Comparison of ENCODE assay signal across 17 mouse cellular contexts in genomic region chr19:25308763-25309162, GRCm38 (mm10).
DNase-seq lines count a peak whose midpoint lies in the region; ATAC-seq and TF ChIP-seq lines count a peak whose summit lies in the region.
"Had no signal": no experiment of that assay in that cellular context is flagged by ENCODE, and none has a peak within 500 bp of the region (broad histone marks: within the 10 kb centered on the region; RNA-seq: fewer than 3 reads in every experiment).

No protein-coding gene starts in this region.

- TF ChIP-seq POLR2A in kidney, adult 2 months (IDR thresholded peaks at IDR 0.05; ENCODE audit: low read depth, low read length) = no peak
- no peak for TF ChIP-seq POLR2A in ES-Bruce4 (IDR thresholded peaks at IDR 0.05; ENCODE audit: insufficient read depth, low read length)

- no peak for ATAC-seq in heart, embryonic 11.5 days (replicated peaks; ENCODE audit: insufficient number of reproducible peaks, low FRiP score, low TSS enrichment)
- no peak for ATAC-seq in kidney, embryonic 16.5 days (ENCODE audit: low FRiP score, low TSS enrichment)
- ATAC-seq in embryonic facial prominence, embryonic 14.5 days (ENCODE audit: low read depth) = no peak
- ATAC-seq: inflammation-experienced regulatory T-cells, adult 6 months had no signal

- TF ChIP-seq CTCF in kidney, adult 2 months (conservative IDR thresholded peaks at IDR 0.05; ENCODE audit: insufficient read depth, insufficient read length, low read depth, low read length) = no peak
- TF ChIP-seq CTCF in ES-Bruce4 (IDR thresholded peaks at IDR 0.05; ENCODE audit: low read depth, low read length) = no peak

- TF ChIP-seq EP300 in ES-Bruce4 (IDR thresholded peaks at IDR 0.05; ENCODE audit: insufficient read depth, low read depth, low read length) = no peak

- no peak overlapping the region for H3K4me3 ChIP-seq in heart, embryonic 11.5 days (ENCODE audit: low read depth, low read length)
- H3K4me3 ChIP-seq in kidney, embryonic 16.5 days (ENCODE audit: low read length) = no peak overlapping the region
- no peak overlapping the region for H3K4me3 ChIP-seq in kidney, adult 2 months (ENCODE audit: insufficient read depth, low read depth, low read length)
- H3K4me3 ChIP-seq in ES-Bruce4 (ENCODE audit: low read depth, low read length) = 0 out of 2 replicates have a peak overlapping the region, but pooled peaks have one; percentile 15
- no peak overlapping the region for H3K4me3 ChIP-seq in embryonic facial prominence, embryonic 14.5 days (ENCODE audit: low read depth, low read length)
- H3K4me3 ChIP-seq: erythroblast, embryonic 14.5 days; neural tube, embryonic 15.5 days had no signal

- no peaks in the 10 kb centered on the region for H3K36me3 ChIP-seq in heart, embryonic 11.5 days (ENCODE audit: control insufficient read depth, insufficient read depth, low read length)
- no peaks in the 10 kb centered on the region for H3K36me3 ChIP-seq in kidney, embryonic 16.5 days (ENCODE audit: insufficient read depth, low read length)
- H3K36me3 ChIP-seq in kidney, adult 2 months (ENCODE audit: control insufficient read depth, insufficient read depth, low read length) = no peaks in the 10 kb centered on the region
- no peaks in the 10 kb centered on the region for H3K36me3 ChIP-seq in ES-Bruce4 (ENCODE audit: control insufficient read depth, insufficient read depth, low read length, poor library complexity, severe bottlenecking)
- H3K36me3 ChIP-seq in embryonic facial prominence, embryonic 14.5 days (ENCODE audit: control insufficient read depth, insufficient read depth, low read length) = no peaks in the 10 kb centered on the region
- H3K36me3 ChIP-seq: neural tube, embryonic 15.5 days had no signal

- H3K27ac ChIP-seq in heart, embryonic 11.5 days (ENCODE audit: low read depth, low read length) = peak overlapping the region; percentile 76
- H3K27ac ChIP-seq in kidney, embryonic 16.5 days (ENCODE audit: low read length) = 0 out of 2 replicates have a peak overlapping the region, but pooled peaks have one; percentile 19
- no peak overlapping the region for H3K27ac ChIP-seq in kidney, adult 2 months (ENCODE audit: insufficient read depth, low read depth, low read length)
- no peak overlapping the region for H3K27ac ChIP-seq in ES-Bruce4 (ENCODE audit: insufficient read depth, low read length)
- no peak overlapping the region for H3K27ac ChIP-seq in embryonic facial prominence, embryonic 14.5 days (replicated peaks; ENCODE audit: low read depth, low read length)
- H3K27ac ChIP-seq: neural tube, embryonic 15.5 days; stomach, postnatal 0 days had no signal

- intact Hi-C loops in heart, postnatal 14 days (cut with DNase I) = no loop called here

- 10% methylated on average over 12 of the region's 12 CpGs for WGBS in heart, embryonic 11.5 days (ENCODE audit: insufficient replicate concordance)
- WGBS in kidney, embryonic 16.5 days = 39% methylated on average over 12 of the region's 12 CpGs
- WGBS in kidney, adult 2 months = 52% methylated on average over 12 of the region's 12 CpGs
- 27% methylated on average over 12 of the region's 12 CpGs for WGBS in embryonic facial prominence, embryonic 14.5 days

- peaks cover 43% of the 10 kb centered on the region for H3K4me1 ChIP-seq in heart, embryonic 11.5 days (ENCODE audit: control insufficient read depth, insufficient read depth, low read length)
- H3K4me1 ChIP-seq in kidney, embryonic 16.5 days (ENCODE audit: insufficient read depth, low read length) = peaks cover 24% of the 10 kb centered on the region
- peaks cover 3% of the 10 kb centered on the region; the same call in 1 of the 2 replicates for H3K4me1 ChIP-seq in kidney, adult 2 months (ENCODE audit: control insufficient read depth, insufficient read depth, low read length)
- H3K4me1 ChIP-seq in ES-Bruce4 (ENCODE audit: control insufficient read depth, insufficient read depth, low read length) = no peaks in the 10 kb centered on the region
- H3K4me1 ChIP-seq in embryonic facial prominence, embryonic 14.5 days (ENCODE audit: control insufficient read depth, insufficient read depth, low read length) = peaks cover 6% of the 10 kb centered on the region

- H3K9ac ChIP-seq in heart, embryonic 11.5 days (ENCODE audit: low read depth, low read length) = peak overlapping the region; percentile 39
- H3K9ac ChIP-seq in kidney, embryonic 16.5 days (replicated peaks; ENCODE audit: low read length) = no peak overlapping the region
- H3K9ac ChIP-seq in ES-Bruce4 (ENCODE audit: low read depth, poor library complexity, severe bottlenecking) = no peak overlapping the region
- H3K9ac ChIP-seq in embryonic facial prominence, embryonic 14.5 days (ENCODE audit: low read depth, low read length) = 0 out of 2 replicates have a peak overlapping the region, but pooled peaks have one; percentile 5
- H3K9ac ChIP-seq: neural tube, embryonic 15.5 days had no signal

- H3K9me3 ChIP-seq in heart, embryonic 11.5 days (replicated peaks; ENCODE audit: control insufficient read depth, low read length) = no peaks in the 10 kb centered on the region
- H3K9me3 ChIP-seq in kidney, embryonic 16.5 days (ENCODE audit: low read length) = no peaks in the 10 kb centered on the region
- no peaks in the 10 kb centered on the region for H3K9me3 ChIP-seq in ES-Bruce4 (replicated peaks; ENCODE audit: control insufficient read depth, insufficient read depth, low read length, poor library complexity, severe bottlenecking)
- no peaks in the 10 kb centered on the region for H3K9me3 ChIP-seq in embryonic facial prominence, embryonic 14.5 days (ENCODE audit: control insufficient read depth, low read length)
- H3K9me3 ChIP-seq: neural tube, embryonic 15.5 days had no signal

- H3K4me2 ChIP-seq in heart, embryonic 11.5 days = peak overlapping the region; percentile 48
- H3K4me2 ChIP-seq in kidney, embryonic 16.5 days (replicated peaks; ENCODE audit: low read depth, low read length) = no peak overlapping the region
- no peak overlapping the region for H3K4me2 ChIP-seq in embryonic facial prominence, embryonic 14.5 days (ENCODE audit: low read depth, low read length)
- H3K4me2 ChIP-seq: neural tube, embryonic 15.5 days had no signal

- no peaks in the 10 kb centered on the region for H3K27me3 ChIP-seq in heart, embryonic 11.5 days (ENCODE audit: control insufficient read depth, insufficient read depth, low read length)
- no peaks in the 10 kb centered on the region for H3K27me3 ChIP-seq in kidney, embryonic 16.5 days (ENCODE audit: insufficient read depth, low read length)
- no peaks in the 10 kb centered on the region for H3K27me3 ChIP-seq in kidney, adult 2 months (replicated peaks; ENCODE audit: control insufficient read depth, insufficient read depth, low read length)
- H3K27me3 ChIP-seq in ES-Bruce4 (ENCODE audit: control insufficient read depth, insufficient read depth, low read length, poor library complexity, severe bottlenecking) = no peaks in the 10 kb centered on the region
- no peaks in the 10 kb centered on the region for H3K27me3 ChIP-seq in embryonic facial prominence, embryonic 14.5 days (replicated peaks; ENCODE audit: control insufficient read depth, insufficient read depth, low read length)
- H3K27me3 ChIP-seq: neural tube, embryonic 15.5 days had no signal

- DNase-seq in heart, postnatal 14 days = no peak
- DNase-seq in kidney, adult 2 months = no peak
- no peak for DNase-seq in embryonic facial prominence, embryonic 14.5 days (ENCODE audit: low spot score)
- DNase-seq in right cerebral cortex, postnatal 25 days = no peak
- DNase-seq: B cell, adult 2 months; gastrocnemius, postnatal 14 days; kidney, postnatal 10 days; lung, postnatal 4 days; right cerebral cortex, adult 18-20 months; thymus, postnatal 4 days had no signal

Comparison
In these comparisons a context has a peak if more than half of its experiments do, and no peak if none do; other contexts are left out.
1. H3K27ac ChIP-seq: peak in heart, embryonic 11.5 days (single experiment) and kidney, embryonic 16.5 days (single experiment); none in kidney, adult 2 months (single experiment), ES-Bruce4 (single experiment) and embryonic facial prominence, embryonic 14.5 days (single experiment).
2. H3K9ac ChIP-seq: peak in heart, embryonic 11.5 days (single experiment) and embryonic facial prominence, embryonic 14.5 days (single experiment); none in kidney, embryonic 16.5 days (single experiment) and ES-Bruce4 (single experiment).